Mouse (Mus musculus) neutrophil, adult 5-6 weeks (primary cell): ENCODE data around the gene Retn. TPM values are rescaled to one million over a fixed set of nuclear protein-coding genes. Genes with fewer than 3 reads are reported as not detected.

ENCODE experiments used
- ATAC-seq: fragments of 151-379, 151-347 bp; 2 replicates; pipeline ENCODE4 v1.8.0; 2017; ENCODE audit warnings: mild to moderate bottlenecking, moderate TSS enrichment; ENCODE audit not compliant: insufficient number of reproducible peaks, poor library complexity, low FRiP score, severe bottlenecking; ENCODE audit errors: extremely low read depth
- total RNA-seq: library from RNA; stranded (forward); fragments of 200-1000 nt; gene quantifications from 2 replicates; pipeline ENCODE4 v1.2.3, GENCODE M21; 2017

Gene Retn
- total RNA-seq, result 16.1 and 19.3 TPM in 2 replicates

- no peak for ATAC-seq
Observed at GRCm38 (mm10) chr8:3655526-3655925, at the start of gene Retn. Gene Retn (plus strand): TSS chr8:3655770.

- no peak for ATAC-seq
Observed at GRCm38 (mm10) chr8:3606593-3606992, 49.0 kb upstream of the Retn start.

GRCm38 (mm10) chr8:3607822-3608221 is 47.7 kb upstream of the Retn start:
- no peak for ATAC-seq

GRCm38 (mm10) chr8:3609046-3609815 is 46.3 kb upstream of the Retn start:
- ATAC-seq, result no peak

- no peak for ATAC-seq
Observed at GRCm38 (mm10) chr8:3609816-3610150, 45.8 kb upstream of the Retn start.

GRCm38 (mm10) chr8:3621199-3621970 is 34.2 kb upstream of the Retn start, which contains the start of the genes Xab2 and Pet100:
Gene Xab2 (minus strand): TSS chr8:3621316.
Gene Pet100 (plus strand): TSS chr8:3621548.
- peak; percentile 95 for ATAC-seq

- no peak for ATAC-seq
Observed at GRCm38 (mm10) chr8:3622119-3622518, 33.5 kb upstream of the Retn start.

GRCm38 (mm10) chr8:3625445-3625844 is 30.1 kb upstream of the Retn start, which contains the start of gene Pcp2:
Gene Pcp2 (minus strand): TSS chr8:3625545.
- no peak for ATAC-seq

- ATAC-seq, result no peak
Observed at GRCm38 (mm10) chr8:3626971-3627370, 28.6 kb upstream of the Retn start.

- ATAC-seq, result peak; percentile 57
Observed at GRCm38 (mm10) chr8:3628014-3628413, 27.6 kb upstream of the Retn start.

GRCm38 (mm10) chr8:3630647-3631477 is 24.7 kb upstream of the Retn start, which contains the start of gene Stxbp2:
Gene Stxbp2 (plus strand): TSS chr8:3630955.
- peak; percentile 89 for ATAC-seq

GRCm38 (mm10) chr8:3631478-3631875 is 24.1 kb upstream of the Retn start:
- no peak for ATAC-seq

- ATAC-seq, result peak; percentile 97
Observed at GRCm38 (mm10) chr8:3645804-3646203, 9.8 kb upstream of the Retn start.

GRCm38 (mm10) chr8:3646824-3647531 is 8.6 kb upstream of the Retn start:
- no peak for ATAC-seq

GRCm38 (mm10) chr8:3647561-3647960 is 8.0 kb upstream of the Retn start:
- ATAC-seq, result no peak

GRCm38 (mm10) chr8:3648268-3648667 is 7.3 kb upstream of the Retn start:
- ATAC-seq, result no peak

- no peak; the same call in 1 of the 2 replicates for ATAC-seq
Observed at GRCm38 (mm10) chr8:3648990-3649389, 6.6 kb upstream of the Retn start.

GRCm38 (mm10) chr8:3652845-3653244 is 2.7 kb upstream of the Retn start:
- no peak for ATAC-seq
